Mouse (Mus musculus) embryonic facial prominence, embryonic 14.5 days (tissue): ENCODE results near the gene Gm20388. TPM values are rescaled to one million over a fixed set of nuclear protein-coding genes. Genes with fewer than 3 reads are reported as not detected.
A peak's percentile ranks its signal among the peaks of the same experiment; 100 is the strongest.

Experiments
- ATAC-seq: fragments of 200-750 bp; cut with Nextera tagmentation; 2 replicates; pipeline ENCODE4 v1.8.0; 2017; ENCODE audit warnings: low read depth, moderate number of reproducible peaks, moderate TSS enrichment
- DNase-seq: peaks from one replicate; pipeline ENCODE4 v3.0.0-alpha.2; 2015; ENCODE audit warnings: low spot score
- H3K27ac ChIP-seq: fragments of 300-500 bp; sonication (generic); replicated peaks from 2 replicates; pipeline ENCODE4 v1.5.1; 2014; ENCODE audit warnings: low read depth, mild to moderate bottlenecking, low read length, moderate library complexity
- H3K27me3 ChIP-seq: fragments of 300-500 bp; sonication (generic); replicated peaks from 2 replicates; pipeline ENCODE4 v1.6.1; 2014; ENCODE audit warnings: low read length; ENCODE audit not compliant: control insufficient read depth, insufficient read depth
- H3K36me3 ChIP-seq: fragments of 300-500 bp; sonication (generic); 2 replicates; pipeline ENCODE4 v1.6.1; 2014; ENCODE audit warnings: low read length, mixed read lengths; ENCODE audit not compliant: control insufficient read depth, insufficient read depth
- H3K4me1 ChIP-seq: fragments of 300-500 bp; sonication (generic); 2 replicates; pipeline ENCODE4 v1.6.1; 2014; ENCODE audit warnings: antibody characterized with exemption, low read length; ENCODE audit not compliant: control insufficient read depth, insufficient read depth
- H3K4me2 ChIP-seq: fragments of 300-500 bp; sonication (generic); 2 replicates; pipeline ENCODE4 v1.6.1; 2014; ENCODE audit warnings: low read depth, mild to moderate bottlenecking, low read length, moderate library complexity, mixed read lengths
- H3K4me3 ChIP-seq: fragments of 300-500 bp; sonication (generic); 2 replicates; pipeline ENCODE4 v1.5.1; 2014; ENCODE audit warnings: low read depth, mild to moderate bottlenecking, low read length
- H3K9ac ChIP-seq: fragments of 300-500 bp; sonication (generic); 2 replicates; pipeline ENCODE4 v1.6.1; 2014; ENCODE audit warnings: low read depth, mild to moderate bottlenecking, low read length, moderate library complexity, mixed read lengths
- H3K9me3 ChIP-seq: fragments of 300-500 bp; sonication (generic); 2 replicates; pipeline ENCODE4 v1.6.1; 2016; ENCODE audit warnings: low read length; ENCODE audit not compliant: control insufficient read depth
- WGBS: fragments of 180-500 bp; shearing (Covaris S2); extraction: QIAGEN DNeasy Blood & Tissue Kit; methylation state at CpG from one replicate; pipeline ENCODE4 v1.1.7; 2014; 5-methylcytosine and 5-hydroxymethylcytosine counted together
- polyA plus RNA-seq: library from polyadenylated mRNA; unstranded; fragments of >200 nt; fragmentation: Nextera tagmentation; extraction: Ambion mirVana; gene quantifications from 2 replicates; pipeline ENCODE4 v1.2.1, GENCODE M21; 2014

Gm20388 gene
- polyA plus RNA-seq, 1 experiment from 2014 or later, result not detected

DNA sequence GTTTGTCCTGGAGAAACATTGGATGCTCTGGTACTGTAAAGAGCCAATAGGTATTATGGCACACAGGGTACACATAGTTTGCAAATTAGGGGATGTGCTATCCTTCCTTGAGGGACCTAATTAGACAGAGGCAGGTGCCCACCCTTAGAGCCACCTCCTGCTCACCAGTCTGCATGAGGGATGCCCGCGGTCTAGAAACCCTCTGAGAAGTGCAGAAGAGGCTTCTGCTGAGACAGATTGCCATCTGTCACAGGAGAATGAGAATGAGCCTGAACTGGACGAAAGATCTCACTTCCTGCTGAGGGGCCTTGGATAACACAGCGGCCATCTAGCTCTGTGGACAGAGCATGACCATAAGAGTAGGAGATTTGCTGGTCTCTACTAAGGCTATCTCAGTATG, 3002.2 kb downstream of the Gm20388 start:
- Histone ChIP-seq H3K4me3 (no peak overlapping the region), H3K9me3 (no peaks in the 10 kb centered on the region), H3K36me3 (peaks cover 45% of the 10 kb centered on the region), H3K4me2 (no peak overlapping the region), H3K4me1 (peaks cover 12% of the 10 kb centered on the region), H3K27me3 (no peaks in the 10 kb centered on the region), H3K9ac (no peak overlapping the region), H3K27ac (no peak overlapping the region)
- 90% methylated on average over 4 of the region's 4 CpGs for WGBS
- DNase-seq (no peak), ATAC-seq (no peak)

DNA sequence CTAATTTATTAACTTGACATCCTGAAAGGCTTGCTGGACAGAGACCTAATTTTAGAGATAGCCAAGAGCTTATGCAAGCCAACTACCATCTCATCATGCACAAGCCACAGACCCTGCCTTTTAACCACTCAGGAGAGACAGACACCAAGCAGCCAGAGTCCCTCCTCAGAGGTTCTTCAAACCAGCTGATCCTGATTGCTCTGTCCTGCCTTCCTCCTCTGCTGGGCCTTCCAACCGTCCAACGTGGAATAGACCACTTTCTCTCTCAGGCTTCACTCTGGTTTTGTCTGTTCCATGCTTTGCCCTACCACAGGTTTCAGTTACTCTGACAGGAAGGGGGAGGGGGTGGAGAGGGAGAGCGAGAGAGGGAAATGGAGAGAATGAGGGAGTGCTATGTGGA, 3006.1 kb downstream of the Gm20388 start:
- Histone ChIP-seq H3K36me3 (peaks cover 32% of the 10 kb centered on the region), H3K9me3 (no peaks in the 10 kb centered on the region), H3K27me3 (no peaks in the 10 kb centered on the region), H3K4me3 (no peak overlapping the region), H3K27ac (peak overlapping the region; percentile 76; the same call in 1 of the 2 replicates), H3K9ac (no peak overlapping the region), H3K4me1 (peaks cover 26% of the 10 kb centered on the region), H3K4me2 (no peak overlapping the region)
- WGBS, result 63% methylated on average over 3 of the region's 3 CpGs
- ATAC-seq (no peak), DNase-seq (no peak)

DNA sequence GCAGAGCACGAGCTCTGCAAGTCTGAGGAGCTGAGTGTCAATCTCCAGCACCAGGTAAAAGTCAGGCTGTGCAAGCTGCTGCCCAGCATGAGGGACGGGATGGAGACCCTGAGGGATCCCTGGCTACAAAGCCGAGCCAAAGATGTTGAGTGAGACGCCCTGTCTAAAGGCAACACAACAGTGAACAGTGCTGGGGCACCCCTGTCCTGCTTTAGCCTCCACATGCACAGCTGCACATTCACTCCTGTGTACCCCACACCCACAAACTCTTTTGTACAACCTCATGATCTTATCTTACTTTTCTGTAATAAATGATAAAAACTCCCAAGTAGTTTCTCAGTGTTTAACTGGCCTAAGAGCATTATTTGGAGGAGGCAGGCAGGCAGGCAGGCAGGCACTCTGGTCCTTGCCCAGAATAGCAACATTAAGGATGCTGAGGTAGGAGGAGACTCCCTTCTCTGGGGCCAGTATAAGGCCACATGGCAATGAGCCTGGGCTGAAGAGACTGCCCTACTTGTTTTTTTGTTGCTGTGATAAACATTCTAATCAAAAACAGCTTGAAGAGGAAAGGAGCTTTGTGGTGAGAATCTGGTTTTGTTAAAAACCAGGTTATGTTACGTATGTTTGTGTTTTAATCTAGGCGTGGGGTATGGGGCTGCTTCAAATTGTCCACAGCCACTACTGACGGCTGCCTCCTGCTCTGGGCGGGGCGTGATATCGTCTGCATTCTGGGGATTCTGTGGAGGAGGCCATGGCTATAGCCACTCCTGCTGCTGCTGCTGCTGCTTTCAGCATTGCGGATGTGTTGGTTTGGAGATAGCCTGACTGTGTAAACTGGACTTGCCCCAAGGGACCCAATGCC, 3007.1 kb downstream of the Gm20388 start:
- H3K9ac ChIP-seq, result peak overlapping the region; percentile 38; the same call in 1 of the 2 replicates
- no peaks in the 10 kb centered on the region for H3K9me3 ChIP-seq
- H3K4me2 ChIP-seq, result peak overlapping the region; percentile 19
- 27% methylated on average over 11 of the region's 11 CpGs for WGBS
- peak; percentile 74 for DNase-seq
- no peak overlapping the region for H3K4me3 ChIP-seq
- ATAC-seq, result peak; percentile 90
- H3K27me3 ChIP-seq, result no peaks in the 10 kb centered on the region
- peaks cover 26% of the 10 kb centered on the region for H3K4me1 ChIP-seq
- H3K36me3 ChIP-seq, result peaks cover 24% of the 10 kb centered on the region
- peak overlapping the region; percentile 76 for H3K27ac ChIP-seq

DNA sequence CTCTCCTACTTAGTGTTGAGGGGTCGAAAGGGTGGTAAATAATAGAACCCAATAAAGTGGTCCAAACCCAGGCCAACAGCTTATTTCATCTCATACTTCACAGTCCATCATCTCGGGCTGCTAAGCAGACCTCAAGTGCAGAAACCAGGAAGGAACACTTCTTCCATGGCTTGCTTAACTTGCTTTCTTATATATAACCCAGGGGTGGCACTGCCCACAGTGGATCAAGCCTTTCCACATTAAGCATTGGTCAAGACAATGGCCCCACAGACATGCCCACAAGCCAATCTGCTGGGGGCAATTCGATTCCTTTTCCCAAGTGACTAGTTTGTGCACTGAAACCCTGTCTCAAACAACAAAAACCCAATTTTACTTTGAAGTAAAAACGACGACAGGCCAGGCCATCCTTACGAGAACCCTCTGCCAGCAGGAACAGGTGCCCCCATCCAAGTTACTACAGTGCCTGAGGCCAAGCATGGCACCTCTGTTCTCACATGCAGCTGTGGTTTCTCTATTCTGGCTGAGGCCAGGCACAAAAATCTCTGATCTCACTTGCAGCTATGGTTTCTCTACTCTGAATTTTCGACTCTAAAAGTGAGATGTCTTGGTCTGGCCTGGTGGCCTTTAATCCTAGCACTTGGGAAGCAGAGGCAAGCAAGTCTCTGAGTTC, 3007.9 kb downstream of the Gm20388 start:
- no peak for ATAC-seq
- DNase-seq, result no peak
- Histone ChIP-seq H3K4me1 (peaks cover 26% of the 10 kb centered on the region), H3K4me2 (peak overlapping the region; percentile 19), H3K27ac (peak overlapping the region; percentile 76), H3K9me3 (no peaks in the 10 kb centered on the region), H3K9ac (no peak overlapping the region), H3K4me3 (no peak overlapping the region), H3K36me3 (peaks cover 16% of the 10 kb centered on the region), H3K27me3 (no peaks in the 10 kb centered on the region)
- 55% methylated on average over 7 of the region's 7 CpGs for WGBS

DNA sequence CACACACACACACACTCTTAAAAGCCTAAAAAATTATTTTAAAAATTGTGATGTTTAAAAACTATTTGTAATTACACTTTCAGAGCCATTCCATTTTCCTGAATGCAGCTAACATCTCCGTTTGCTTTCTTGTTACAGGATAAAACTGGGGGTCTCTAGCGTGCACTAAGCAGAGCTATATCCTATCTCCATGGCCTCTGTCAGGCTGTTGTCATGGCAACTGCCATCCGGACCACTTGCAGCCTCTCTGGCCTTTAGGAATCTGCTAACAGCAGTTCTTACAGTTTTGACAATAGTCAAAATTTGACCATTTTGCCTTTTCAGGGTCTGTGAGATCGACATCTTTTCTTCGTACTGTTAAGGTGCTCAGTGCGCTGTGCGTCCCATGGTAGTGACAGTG, 3010.2 kb downstream of the Gm20388 start:
- H3K27ac ChIP-seq, result no peak overlapping the region
- H3K36me3 ChIP-seq, result 0 out of 2 replicates have a peak, but pooled peaks cover 2% of the 10 kb centered on the region
- no peak for DNase-seq
- H3K27me3 ChIP-seq, result no peaks in the 10 kb centered on the region
- no peak for ATAC-seq
- 78% methylated on average over 7 of the region's 7 CpGs for WGBS
- no peak overlapping the region for H3K4me2 ChIP-seq
- H3K4me3 ChIP-seq, result no peak overlapping the region
- H3K4me1 ChIP-seq, result peaks cover 26% of the 10 kb centered on the region
- H3K9ac ChIP-seq, result no peak overlapping the region
- H3K9me3 ChIP-seq, result no peaks in the 10 kb centered on the region

DNA sequence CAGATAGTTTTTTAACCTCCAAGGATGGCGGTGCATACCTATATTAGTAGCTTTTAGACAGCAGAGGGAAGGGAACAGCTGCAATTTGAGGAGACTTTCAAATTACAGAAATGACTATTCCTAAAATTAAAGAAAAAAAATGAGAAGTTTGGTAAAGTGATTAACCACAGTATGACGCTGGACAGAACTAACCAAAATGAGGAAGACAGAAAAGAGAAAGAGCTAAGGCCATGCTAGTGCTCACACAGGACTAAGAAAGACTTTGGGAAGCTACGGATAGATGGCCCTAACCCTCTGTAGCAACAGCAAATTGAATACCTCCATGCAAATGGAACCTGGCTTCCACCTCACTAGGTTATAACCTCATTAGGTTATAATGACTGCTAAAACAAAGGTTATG, 3012.3 kb downstream of the Gm20388 start:
- Histone ChIP-seq H3K9ac (no peak overlapping the region), H3K4me2 (no peak overlapping the region), H3K9me3 (no peaks in the 10 kb centered on the region), H3K27ac (no peak overlapping the region), H3K4me3 (no peak overlapping the region), H3K36me3 (no peaks in the 10 kb centered on the region), H3K27me3 (no peaks in the 10 kb centered on the region), H3K4me1 (peaks cover 14% of the 10 kb centered on the region)
- ATAC-seq (no peak), DNase-seq (no peak)
- 70% methylated on average over 3 of the region's 3 CpGs for WGBS

DNA sequence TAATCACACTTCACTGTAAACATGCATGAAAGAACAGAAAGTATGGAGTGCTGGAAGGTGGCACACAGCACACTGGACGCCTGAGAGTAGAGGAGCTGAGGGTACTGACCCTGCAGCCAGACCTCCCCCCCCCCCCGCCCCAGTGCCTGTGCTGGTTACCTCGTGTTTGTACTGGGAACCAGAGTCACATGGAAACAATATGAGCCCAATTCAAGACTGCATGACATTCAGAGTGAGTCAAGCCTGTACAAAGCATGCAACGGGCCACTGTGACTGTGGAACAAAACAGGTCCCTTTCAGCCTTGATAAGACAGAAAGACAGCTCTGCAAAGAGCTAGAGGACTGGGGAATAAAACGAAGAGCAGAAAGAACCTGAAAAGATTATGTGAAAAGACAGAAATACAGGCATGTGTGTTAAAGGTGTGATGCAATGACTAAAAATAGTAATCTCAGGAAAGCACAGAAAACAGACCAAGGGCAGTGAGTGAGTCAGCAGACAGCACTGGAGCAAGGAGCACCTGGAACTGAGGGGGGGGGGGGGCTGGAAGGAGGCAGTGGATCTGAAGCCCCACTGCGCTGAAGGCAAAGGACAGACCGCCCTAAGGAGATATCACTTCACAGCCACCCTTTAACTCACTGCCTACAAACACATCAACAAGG, 3012.9 kb downstream of the Gm20388 start:
- Histone ChIP-seq H3K9me3 (no peaks in the 10 kb centered on the region), H3K4me1 (peaks cover 11% of the 10 kb centered on the region), H3K4me3 (no peak overlapping the region), H3K27ac (no peak overlapping the region), H3K36me3 (no peaks in the 10 kb centered on the region), H3K4me2 (no peak overlapping the region), H3K9ac (no peak overlapping the region; the same call in 1 of the 2 replicates), H3K27me3 (no peaks in the 10 kb centered on the region)
- ATAC-seq, result no peak
- WGBS, result 48% methylated on average over 7 of the region's 7 CpGs
- no peak for DNase-seq

DNA sequence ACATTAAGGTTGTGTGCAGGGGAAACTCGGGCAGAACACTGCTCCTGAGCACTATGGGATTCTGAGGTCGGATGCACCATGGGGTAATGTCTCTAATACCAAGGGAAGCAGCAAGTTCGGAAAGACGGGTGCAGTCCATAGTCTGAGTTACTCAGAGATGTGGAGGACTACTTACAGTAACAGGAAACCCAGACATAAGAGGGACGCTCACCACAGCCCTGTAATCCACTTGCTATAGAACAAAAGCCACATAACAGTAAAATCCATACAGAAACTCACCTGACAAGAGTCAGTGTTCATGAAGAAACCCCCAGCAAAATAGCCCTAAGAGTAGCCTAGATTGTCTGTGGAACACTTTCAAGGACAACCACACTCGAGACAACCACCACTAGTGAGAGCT, 3013.4 kb downstream of the Gm20388 start:
- ATAC-seq (no peak), DNase-seq (no peak)
- 63% methylated on average over 6 of the region's 6 CpGs for WGBS
- no peak overlapping the region for H3K27ac ChIP-seq
- H3K4me3 ChIP-seq, result no peak overlapping the region
- no peaks in the 10 kb centered on the region for H3K36me3 ChIP-seq
- H3K4me2 ChIP-seq, result no peak overlapping the region
- peaks cover 8% of the 10 kb centered on the region for H3K4me1 ChIP-seq
- no peaks in the 10 kb centered on the region for H3K27me3 ChIP-seq
- no peaks in the 10 kb centered on the region for H3K9me3 ChIP-seq
- H3K9ac ChIP-seq, result no peak overlapping the region; the same call in 1 of the 2 replicates
